Mouse (Mus musculus) heart, adult 2 months (tissue): ENCODE results near the gene Ak4. TPM values are rescaled to one million over a fixed set of nuclear protein-coding genes. Genes with fewer than 3 reads are reported as not detected.
A peak's percentile ranks its signal among the peaks of the same experiment; 100 is the strongest.

ENCODE experiments used
- DNase-seq, 2 experiments: peaks; one replicate each; pipeline ENCODE4 v3.0.0; 2021
- H3K27ac ChIP-seq: fragments of 200-600 bp; 2 replicates; pipeline ENCODE4 v1.8.1; 2022
- H3K27me3 ChIP-seq: fragments of 200-500 bp; 2 replicates; pipeline ENCODE4 v1.6.1; 2012; ENCODE audit warnings: mild to moderate bottlenecking, low read length, inconsistent platforms, mixed read lengths; ENCODE audit not compliant: control insufficient read depth, insufficient read depth
- H3K36me3 ChIP-seq: fragments of 200-500 bp; 2 replicates; pipeline ENCODE4 v1.6.1; 2012; ENCODE audit warnings: low read length, inconsistent platforms; ENCODE audit not compliant: control insufficient read depth, insufficient read depth
- H3K4me1 ChIP-seq: fragments of 200-500 bp; 2 replicates; pipeline ENCODE4 v1.6.1; 2011; ENCODE audit warnings: low read length; ENCODE audit not compliant: control insufficient read depth, insufficient read depth
- H3K4me3 ChIP-seq: fragments of 200-600 bp; 2 replicates; pipeline ENCODE4 v1.8.1; 2022
- H3K79me2 ChIP-seq: fragments of 200-500 bp; replicated peaks from 2 replicates; pipeline ENCODE4 v1.6.1; 2012; ENCODE audit warnings: mild to moderate bottlenecking, inconsistent platforms, low read length, moderate library complexity, mixed read lengths; ENCODE audit not compliant: control insufficient read depth, insufficient read depth
- H3K9ac ChIP-seq: fragments of 200-500 bp; 2 replicates; pipeline ENCODE4 v1.6.1; 2012; ENCODE audit warnings: low read depth, mild to moderate bottlenecking, control low read depth, inconsistent platforms, low read length, mixed read lengths
- CTCF ChIP-seq: fragments of 200-600 bp; IDR thresholded peaks from 2 replicates; pipeline ENCODE4 v1.8.1; 2022; ENCODE audit warnings: antibody characterized with exemption, mild to moderate bottlenecking, moderate library complexity
- EP300 ChIP-seq: fragments of 200-500 bp; IDR thresholded peaks from 2 replicates; pipeline ENCODE4 v1.6.1; 2011; ENCODE audit warnings: low read depth, low read length, control low read depth; ENCODE audit not compliant: insufficient read depth
- POLR2A ChIP-seq: fragments of 200-500 bp; IDR thresholded peaks from 2 replicates; pipeline ENCODE4 v1.6.1; 2011; ENCODE audit warnings: mild to moderate bottlenecking, low read depth, low read length, control low read depth; ENCODE audit not compliant: insufficient read depth
- WGBS: fragments of 180-500 bp; shearing (Covaris S2); methylation state at CpG from one replicate; pipeline ENCODE4 v1.1.7; 2018; 5-methylcytosine and 5-hydroxymethylcytosine counted together
- intact Hi-C: fragments of 180-260 bp; cut with DNase I; formaldehyde crosslinking; loops from one replicate; pipeline ENCODE4 v1.15.1; 2025
- polyA plus RNA-seq: library from polyadenylated mRNA; depleted of rRNA; stranded (reverse); fragments of >200 nt; gene quantifications from 2 replicates; pipeline ENCODE4 v1.2.3, GENCODE M21; 2012
- total RNA-seq, 2 experiments: library from RNA; stranded (reverse); gene quantifications; 2 replicates each; pipeline ENCODE4 v1.2.3; 2021

Ak4 gene
- total and polyA plus RNA-seq, 3 experiments, result 11.1 to 32.0 (median 31.8) TPM

- WGBS, result 56% methylated on average over 11 of the region's 11 CpGs
- H3K79me2 ChIP-seq, result no peaks in the 10 kb centered on the region
- DNase-seq, result peak in 1 of 2 experiments; percentile 30
- H3K4me3 ChIP-seq, result no peak overlapping the region
- H3K27ac ChIP-seq, result no peak overlapping the region
- TF ChIP-seq CTCF, result no peak
- H3K36me3 ChIP-seq, result no peaks in the 10 kb centered on the region
- intact Hi-C loops, result no loop called here
- H3K27me3 ChIP-seq, result peaks cover 4% of the 10 kb centered on the region; the same call in 1 of the 2 replicates
- no peak overlapping the region for H3K9ac ChIP-seq
- no peaks in the 10 kb centered on the region; the same call in none of the 2 replicates for H3K4me1 ChIP-seq
Measured at GRCm38 (mm10) chr4:101416966-101417365, 2.1 kb upstream of the Ak4 start.

DNA sequence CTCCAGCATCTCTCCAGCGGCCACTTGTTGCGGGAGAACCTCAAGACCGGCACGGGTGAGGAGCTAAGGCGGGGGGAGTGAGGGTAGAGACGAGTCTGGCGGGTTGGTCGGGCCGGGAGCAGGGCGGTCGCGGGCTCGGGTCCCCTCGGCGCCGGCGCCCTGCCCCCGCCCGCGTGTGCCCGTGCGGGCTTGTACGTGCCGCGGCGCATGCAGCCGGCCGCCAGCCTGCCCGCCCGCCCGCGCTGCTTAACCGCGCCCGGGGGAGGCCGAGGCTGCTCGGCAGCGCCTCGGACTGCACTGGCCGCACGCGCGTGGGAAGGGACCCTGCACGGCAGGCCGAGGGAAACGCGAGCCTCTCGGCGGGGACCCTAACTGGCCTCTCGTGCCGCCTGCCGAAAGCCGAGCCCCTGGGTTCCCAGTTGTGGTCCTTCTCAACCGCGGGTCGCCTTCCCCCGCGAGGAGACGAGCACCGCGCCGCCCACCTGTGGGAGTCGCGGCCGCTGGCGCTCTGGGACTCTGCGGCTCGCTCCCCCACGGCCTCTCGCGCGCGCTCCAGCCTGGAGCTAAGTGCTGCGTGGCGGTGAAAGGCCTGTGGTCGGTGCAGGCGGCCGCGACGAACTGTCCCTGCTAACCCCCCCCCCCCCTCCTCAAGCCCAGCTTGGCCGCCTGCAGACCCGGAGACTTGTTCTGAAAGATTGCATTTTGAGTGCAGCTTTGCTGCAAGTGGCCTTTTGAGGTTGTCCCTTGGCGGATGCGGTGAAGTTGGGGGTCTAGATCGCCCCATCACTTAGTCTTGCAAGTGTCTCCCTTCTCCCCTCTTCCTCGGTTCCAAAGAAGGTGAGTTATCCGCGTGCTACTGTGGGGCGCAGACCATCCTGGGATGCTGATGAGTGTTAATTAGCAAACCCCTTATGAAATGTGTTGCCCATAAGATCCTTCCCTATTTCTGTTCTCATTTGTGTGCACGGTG lies 1.1 kb downstream of the Ak4 start:
- 5% methylated on average over 90 of the region's 90 CpGs for WGBS
- peak in 1 of 2 experiments; percentile 45 for DNase-seq
- peaks cover 4% of the 10 kb centered on the region; the same call in 1 of the 2 replicates for H3K27me3 ChIP-seq
- H3K79me2 ChIP-seq, result no peaks in the 10 kb centered on the region
- TF ChIP-seq CTCF (no peak), EP300 (no peak), POLR2A (no peak)
- no peaks in the 10 kb centered on the region for H3K36me3 ChIP-seq
- no peak overlapping the region; the same call in 1 of the 2 replicates for H3K27ac ChIP-seq
- H3K4me1 ChIP-seq, result no peaks in the 10 kb centered on the region; the same call in none of the 2 replicates
- H3K9ac ChIP-seq, result peak overlapping the region; percentile 88
- peak overlapping the region; percentile 64 for H3K4me3 ChIP-seq
- intact Hi-C loops, result no loop called here

- Histone ChIP-seq H3K27ac (no peak overlapping the region), H3K4me3 (no peak overlapping the region), H3K79me2 (no peaks in the 10 kb centered on the region), H3K27me3 (peaks cover 4% of the 10 kb centered on the region; the same call in 1 of the 2 replicates), H3K4me1 (no peaks in the 10 kb centered on the region; the same call in 1 of the 2 replicates), H3K9ac (no peak overlapping the region), H3K36me3 (no peaks in the 10 kb centered on the region)
- TF ChIP-seq CTCF (no peak), EP300 (no peak), POLR2A (no peak)
- DNase-seq, result no peak
- intact Hi-C loops, result no loop called here
- 83% methylated on average over 10 of the region's 10 CpGs for WGBS
Measured at GRCm38 (mm10) chr4:101422996-101423395, 3.9 kb downstream of the Ak4 start.

DNA sequence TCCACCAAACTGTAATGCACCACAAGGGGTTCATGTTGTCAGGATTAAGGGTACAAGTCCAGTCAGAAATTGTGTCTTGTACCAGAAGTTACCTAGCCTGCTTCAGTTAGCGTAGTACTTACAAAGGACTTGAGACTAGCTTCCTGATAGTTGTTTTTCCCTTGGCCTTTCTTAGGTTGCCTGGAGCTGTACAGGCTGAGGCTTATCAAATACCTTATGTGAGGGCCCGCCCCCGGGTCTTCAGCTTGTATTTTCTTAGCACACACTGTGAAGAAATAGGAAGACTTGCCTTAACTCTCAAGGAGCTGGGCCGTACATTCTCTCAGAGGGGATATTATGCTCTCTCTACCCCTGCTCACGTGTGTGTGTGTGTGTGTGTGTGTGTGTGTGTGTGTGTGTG lies 4.5 kb downstream of the Ak4 start:
- no peak overlapping the region for H3K4me3 ChIP-seq
- no peaks in the 10 kb centered on the region for H3K36me3 ChIP-seq
- intact Hi-C loops, result no loop called here
- H3K4me1 ChIP-seq, result no peaks in the 10 kb centered on the region; the same call in 1 of the 2 replicates
- peaks cover 4% of the 10 kb centered on the region; the same call in 1 of the 2 replicates for H3K27me3 ChIP-seq
- DNase-seq, result no peak
- H3K79me2 ChIP-seq, result no peaks in the 10 kb centered on the region
- TF ChIP-seq EP300, result no peak
- no peak for TF ChIP-seq POLR2A
- no peak for TF ChIP-seq CTCF
- no peak overlapping the region for H3K27ac ChIP-seq
- H3K9ac ChIP-seq, result no peak overlapping the region
- WGBS, result 72% methylated on average over 5 of the region's 5 CpGs

- WGBS, result 70% methylated on average over 3 of the region's 3 CpGs
- Histone ChIP-seq H3K36me3 (no peaks in the 10 kb centered on the region), H3K27me3 (peaks cover 4% of the 10 kb centered on the region; the same call in 1 of the 2 replicates), H3K27ac (no peak overlapping the region), H3K4me3 (no peak overlapping the region), H3K79me2 (no peaks in the 10 kb centered on the region), H3K9ac (no peak overlapping the region), H3K4me1 (no peaks in the 10 kb centered on the region; the same call in 1 of the 2 replicates)
- intact Hi-C loops, result no loop called here
- DNase-seq, result no peak
- TF ChIP-seq EP300 (no peak), POLR2A (no peak), CTCF (no peak)
Measured at GRCm38 (mm10) chr4:101424495-101424894, 5.4 kb downstream of the Ak4 start.

DNA sequence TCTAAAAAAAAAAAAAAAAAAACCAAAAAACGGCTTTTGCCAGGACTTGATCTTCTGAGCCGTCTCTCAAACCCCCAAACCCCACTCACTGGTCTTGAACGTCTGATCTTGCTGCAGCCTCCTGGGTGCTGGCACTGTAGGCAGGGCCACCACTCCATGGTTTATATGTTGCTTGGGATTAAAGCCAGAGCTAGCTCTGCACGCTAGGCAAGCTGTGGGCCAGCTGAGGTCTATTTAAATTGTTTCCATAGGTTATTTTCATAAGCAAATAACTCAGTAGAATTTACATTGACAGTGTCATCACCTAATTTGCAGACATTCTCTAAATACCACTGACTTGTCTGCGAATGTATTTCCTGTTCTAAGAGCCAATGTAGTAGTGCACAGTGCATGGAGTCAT lies 6.0 kb downstream of the Ak4 start:
- no peak overlapping the region for H3K27ac ChIP-seq
- no peaks in the 10 kb centered on the region for H3K79me2 ChIP-seq
- no peak overlapping the region for H3K9ac ChIP-seq
- H3K4me1 ChIP-seq, result no peaks in the 10 kb centered on the region; the same call in 1 of the 2 replicates
- H3K27me3 ChIP-seq, result peaks cover 2% of the 10 kb centered on the region; the same call in 1 of the 2 replicates
- no peak overlapping the region for H3K4me3 ChIP-seq
- no peak for DNase-seq
- 75% methylated on average over 5 of the region's 5 CpGs for WGBS
- TF ChIP-seq POLR2A (no peak), EP300 (no peak), CTCF (no peak)
- no peaks in the 10 kb centered on the region for H3K36me3 ChIP-seq
- intact Hi-C loops, result no loop called here
